Mouse (Mus musculus): ENCODE measurements at regions not wholly inside any gene's neighbourhood (a gene's known extent, or its start where the extent isn't known, plus 50 kb on each side); places are given as distances from the start of the nearest gene placed in this dataset.

DNA sequence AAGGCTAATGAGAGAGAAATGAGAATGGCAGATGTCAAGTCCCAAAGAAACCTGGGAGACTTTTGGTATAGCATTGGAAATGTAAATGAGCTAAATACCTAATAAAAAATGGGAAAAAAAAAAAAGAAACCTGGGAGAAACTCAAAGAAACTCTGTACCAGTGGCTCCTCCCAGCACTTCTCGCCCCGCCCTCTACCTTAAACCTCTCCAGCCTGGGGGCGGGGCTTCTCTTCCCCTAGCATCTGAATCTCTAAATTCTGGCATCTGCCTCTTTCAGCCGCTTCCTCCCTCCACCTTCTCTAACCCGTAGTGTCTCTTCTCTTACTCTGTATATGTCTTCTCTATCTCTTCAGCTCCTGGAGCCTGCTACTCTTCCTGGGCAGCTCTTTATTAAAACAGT is 53.2 kb downstream of the Gpr6 start:
- no peak for DNase-seq

DNA sequence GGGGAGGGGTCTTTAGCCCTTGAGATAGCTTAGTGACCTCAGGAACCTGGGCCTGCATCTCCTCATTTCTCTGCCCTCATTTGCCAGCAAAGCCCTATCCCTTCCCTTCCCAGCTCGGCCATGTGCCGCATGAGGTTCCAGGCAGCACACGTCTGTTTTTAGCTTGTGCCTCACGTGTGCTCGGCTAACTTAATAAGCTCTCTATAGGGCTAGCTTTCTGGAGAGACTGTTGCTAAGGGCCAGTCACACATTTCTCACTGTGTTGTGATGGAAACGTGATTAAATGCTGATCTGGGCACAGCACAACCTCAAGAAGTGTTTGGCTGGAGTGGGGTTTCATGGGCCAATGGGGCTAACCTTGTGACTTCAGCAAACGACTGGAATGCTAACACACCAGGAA is 55.5 kb downstream of the Gpr6 start:
- no peak for DNase-seq

DNA sequence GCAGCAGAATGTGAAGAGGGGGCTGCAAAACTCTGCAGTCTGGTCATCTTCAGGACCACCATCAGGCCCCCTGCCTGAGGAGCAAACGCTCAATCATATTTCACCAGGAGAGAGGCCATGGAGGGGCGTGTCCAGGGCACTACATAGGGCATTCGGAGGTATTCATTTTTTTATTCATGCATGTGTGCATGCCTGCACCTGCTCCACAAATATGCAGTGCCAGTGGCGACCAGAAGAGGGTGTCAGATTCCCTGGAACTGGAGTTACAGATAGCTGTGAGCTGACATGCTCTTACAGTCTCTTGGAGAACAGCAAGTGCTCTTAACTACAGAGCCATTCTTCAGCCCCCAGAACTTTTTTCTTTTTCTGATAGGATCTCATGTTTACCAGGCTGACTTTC is 56.4 kb downstream of the Gpr6 start:
- peak in 1 of 2 experiments; percentile 53 for DNase-seq

DNA sequence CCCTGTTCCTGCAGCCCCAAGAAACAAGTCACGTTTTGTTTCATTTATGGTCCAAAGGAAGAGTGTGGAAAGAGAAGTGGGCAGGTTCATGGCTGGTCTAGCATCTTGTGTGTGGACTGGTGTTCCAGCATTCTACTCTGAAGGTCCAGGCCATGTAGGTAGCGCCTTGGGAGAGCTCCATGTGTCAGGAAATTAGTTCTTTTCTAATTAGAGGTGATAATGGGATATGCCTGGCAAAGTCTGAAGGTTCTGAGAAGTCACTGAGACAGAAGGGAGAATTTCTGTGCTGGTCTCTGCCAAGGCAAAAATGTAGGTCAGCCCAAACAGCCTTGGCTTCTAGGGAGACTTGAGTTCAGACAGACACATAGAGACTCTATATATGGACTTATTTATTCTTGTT is 61.5 kb downstream of the Gpr6 start:
- no peak for DNase-seq

DNA sequence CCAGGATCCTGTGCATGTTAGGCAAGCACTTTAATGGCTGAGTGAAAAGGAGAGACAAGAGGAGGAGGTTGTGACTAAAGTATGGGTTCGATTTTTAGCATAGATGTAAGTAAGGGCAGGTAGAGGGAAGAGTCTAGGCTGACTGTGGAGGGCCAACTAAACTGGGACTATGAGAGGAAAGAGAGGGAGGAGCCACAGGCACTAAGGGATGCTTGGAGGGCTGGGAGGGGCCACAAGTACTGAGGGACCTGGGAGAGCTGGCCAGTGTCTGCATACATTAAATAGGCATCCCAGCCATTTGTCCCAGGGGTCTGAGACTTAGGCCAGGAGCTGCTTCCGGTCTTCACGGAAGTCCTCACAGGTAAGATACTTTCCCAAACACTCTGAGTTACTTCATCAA is 64.2 kb downstream of the Gpr6 start:
- no peak for DNase-seq

DNA sequence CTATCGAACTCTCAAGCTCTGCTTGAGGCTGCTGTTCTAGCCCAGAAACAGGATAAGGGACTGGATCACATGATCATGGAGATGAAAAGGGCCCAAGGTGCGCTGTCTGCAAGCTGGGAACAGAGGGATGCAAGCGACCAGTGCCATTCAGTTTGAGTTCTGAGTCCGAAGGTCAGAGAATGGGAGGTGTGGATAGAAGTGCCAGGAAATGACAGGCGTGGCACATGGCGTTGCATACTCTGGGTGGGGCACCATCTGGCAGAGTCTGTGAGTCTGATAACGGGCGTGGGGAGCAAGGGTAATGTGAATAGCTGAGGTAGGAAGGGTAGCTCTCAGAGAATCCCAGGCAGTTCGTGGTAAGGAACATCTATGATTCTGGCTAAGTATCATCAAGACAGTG is 65.5 kb downstream of the Gpr6 start:
- DNase-seq = no peak

DNA sequence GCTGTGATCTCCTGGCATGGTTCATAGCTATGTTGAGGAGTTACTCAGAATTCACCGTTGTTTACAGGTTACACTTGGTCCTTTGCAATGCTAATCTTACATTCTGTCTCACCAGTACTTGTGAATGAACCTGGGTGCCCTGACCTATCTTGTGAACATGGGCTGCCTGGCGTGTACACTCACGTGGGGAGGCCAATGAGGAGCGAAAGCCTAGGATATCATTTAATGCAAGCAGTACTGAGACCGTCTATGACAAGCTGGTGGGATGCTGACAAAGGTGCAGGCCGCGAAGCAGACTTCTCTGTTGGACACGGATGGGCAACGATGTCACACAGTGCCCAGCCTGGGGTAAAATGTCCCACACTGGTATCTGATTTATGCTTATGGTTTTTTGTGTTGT is 66.3 kb downstream of the Gpr6 start:
- no peak for DNase-seq

DNA sequence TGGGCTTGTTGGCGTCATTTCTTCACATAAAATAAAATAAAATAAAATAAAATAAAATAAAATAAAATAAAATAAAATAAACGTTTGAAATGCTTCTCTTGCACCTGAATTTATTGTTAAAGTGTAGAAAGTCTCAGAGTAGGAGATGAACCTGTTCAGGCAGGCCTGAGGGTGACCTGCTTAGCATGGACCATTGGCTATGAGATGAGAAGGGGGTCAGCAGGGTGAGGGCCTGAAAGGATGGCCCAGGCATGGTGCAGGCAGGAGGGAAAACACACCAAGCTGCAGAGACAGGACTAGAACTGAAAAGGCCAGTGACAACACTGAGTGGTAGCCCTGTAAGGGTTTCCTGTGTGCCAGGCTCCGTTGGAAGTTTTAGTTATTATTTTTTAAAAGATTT is 67.3 kb downstream of the Gpr6 start:
- DNase-seq = no peak

DNA sequence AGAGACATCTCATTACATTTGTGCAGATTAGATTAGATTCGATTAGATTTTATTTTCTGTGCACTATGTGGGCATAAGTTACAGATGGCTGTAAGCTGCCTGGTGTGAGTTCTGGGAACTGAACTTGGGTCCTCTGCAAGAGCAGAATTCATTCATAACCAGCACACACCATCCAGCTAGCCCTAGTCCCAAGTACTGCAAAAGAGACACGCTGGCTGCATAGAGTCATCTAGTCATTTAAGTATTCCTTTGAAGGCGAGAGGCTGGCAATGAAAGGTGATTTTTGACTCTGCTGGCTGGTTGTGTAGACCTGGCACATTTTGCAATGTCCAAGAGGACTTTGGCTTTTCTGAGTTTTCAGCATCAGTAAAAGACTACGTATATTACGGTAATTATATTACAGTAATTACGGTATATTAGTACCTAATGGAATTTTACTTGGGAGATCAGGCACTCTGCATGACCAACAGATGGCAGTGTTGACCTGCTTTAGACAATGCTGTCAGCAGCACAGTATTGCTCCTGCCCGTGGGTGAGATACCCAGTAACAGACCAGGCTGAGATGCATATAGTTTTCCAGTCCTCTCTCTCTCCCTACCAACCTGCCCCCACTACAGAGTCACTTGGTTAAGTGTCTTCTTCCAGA is 67.9 kb downstream of the Gpr6 start:
- peak; percentile 56 to 75 for DNase-seq

DNA sequence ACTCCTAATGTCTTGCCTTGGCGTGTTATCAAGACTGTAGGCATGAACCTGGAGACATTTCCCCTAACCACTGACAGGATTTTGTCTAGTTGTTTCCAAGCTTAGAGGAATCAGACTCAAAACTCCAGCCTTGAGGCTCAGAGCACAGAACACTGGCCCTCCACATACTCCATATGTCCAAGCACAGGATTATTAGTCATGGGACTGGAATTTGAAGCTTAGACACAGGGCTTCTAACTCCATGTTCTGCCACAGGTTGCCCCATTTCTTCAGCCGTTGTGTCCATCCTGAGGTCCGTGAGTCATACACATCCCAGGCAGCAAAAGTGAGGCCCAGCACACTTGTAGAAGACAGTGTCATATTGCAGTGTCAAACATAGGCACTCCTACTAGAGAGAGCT is 68.9 kb downstream of the Gpr6 start:
- no peak for DNase-seq

DNA sequence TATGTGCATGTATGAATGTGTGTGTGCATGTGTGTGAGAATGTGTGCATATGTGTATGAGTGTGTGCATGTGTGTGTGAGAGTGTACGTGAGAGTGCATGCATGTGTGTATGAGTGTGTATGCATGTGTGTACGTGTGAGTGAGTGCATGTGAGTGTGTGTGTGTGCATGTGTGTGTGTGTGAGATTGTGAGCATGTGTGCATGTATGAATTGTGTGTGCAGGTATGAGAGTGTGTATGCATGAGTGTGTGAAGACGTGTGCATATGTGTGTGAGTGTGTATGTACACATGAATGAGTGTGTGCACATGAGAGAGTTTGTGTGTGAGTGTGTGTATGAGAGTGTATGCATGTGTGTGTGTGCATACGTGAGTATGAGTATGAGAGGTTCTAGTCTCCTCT is 71.1 kb downstream of the Gpr6 start:
- DNase-seq = no peak

DNA sequence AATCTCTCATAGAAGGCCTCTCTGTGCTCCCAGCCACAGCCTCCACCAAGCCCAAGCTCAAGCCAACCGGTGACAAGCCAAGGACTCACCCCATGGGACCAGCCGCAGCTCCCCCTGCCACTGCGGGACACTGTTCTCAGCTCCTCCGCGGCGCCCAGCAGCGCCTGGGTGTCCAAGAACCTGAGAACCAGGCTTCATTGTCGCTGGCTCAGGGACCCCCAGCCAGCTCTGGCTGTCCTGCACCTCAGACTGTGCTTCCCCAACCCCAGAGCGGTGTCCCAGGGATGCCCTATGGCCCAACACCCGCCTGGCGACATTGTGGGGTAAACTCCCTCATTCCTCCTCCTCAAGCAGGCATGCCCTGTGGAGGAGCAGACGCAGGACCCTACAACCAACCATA is 72.6 kb downstream of the Gpr6 start:
- DNase-seq = no peak

DNA sequence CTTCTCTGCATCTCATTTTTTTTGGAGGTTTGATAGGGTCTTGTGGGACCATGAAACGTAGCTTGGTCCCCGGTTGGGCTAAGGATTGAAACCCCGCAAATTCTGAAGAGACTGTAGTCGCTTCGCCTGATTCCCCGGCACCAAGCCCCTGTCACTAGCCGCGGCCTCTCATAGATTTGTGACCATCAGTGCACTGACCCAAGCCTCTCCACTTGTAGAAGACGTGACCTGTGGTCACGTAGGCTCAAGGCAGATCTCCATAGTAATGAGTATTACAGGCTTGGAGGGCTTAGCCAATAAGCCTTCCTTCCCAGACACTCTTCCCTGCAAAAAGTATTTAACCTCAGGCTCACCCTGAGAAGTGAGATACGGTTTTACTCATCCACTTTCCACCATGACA is 73.3 kb downstream of the Gpr6 start:
- no peak for DNase-seq

DNA sequence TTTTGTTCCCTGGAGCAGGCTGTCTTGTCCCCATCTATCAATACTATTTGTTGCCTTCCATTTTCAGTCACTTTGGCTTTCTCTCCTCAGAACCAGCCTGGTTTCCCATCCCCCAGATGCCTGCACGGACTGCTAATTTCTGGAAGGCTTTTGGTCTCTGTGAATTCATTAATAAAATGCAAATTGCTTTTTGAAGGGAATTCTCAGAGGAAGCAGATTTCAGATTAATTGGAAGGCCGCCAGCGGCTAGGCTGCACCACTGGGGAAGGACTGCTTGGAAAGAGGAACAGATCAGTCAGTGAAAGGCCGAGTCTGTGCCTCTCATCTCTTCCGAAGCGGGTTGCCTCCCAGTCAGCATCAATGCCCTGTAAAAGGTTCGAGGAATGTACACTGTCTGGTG is 73.8 kb downstream of the Gpr6 start:
- no peak for DNase-seq

DNA sequence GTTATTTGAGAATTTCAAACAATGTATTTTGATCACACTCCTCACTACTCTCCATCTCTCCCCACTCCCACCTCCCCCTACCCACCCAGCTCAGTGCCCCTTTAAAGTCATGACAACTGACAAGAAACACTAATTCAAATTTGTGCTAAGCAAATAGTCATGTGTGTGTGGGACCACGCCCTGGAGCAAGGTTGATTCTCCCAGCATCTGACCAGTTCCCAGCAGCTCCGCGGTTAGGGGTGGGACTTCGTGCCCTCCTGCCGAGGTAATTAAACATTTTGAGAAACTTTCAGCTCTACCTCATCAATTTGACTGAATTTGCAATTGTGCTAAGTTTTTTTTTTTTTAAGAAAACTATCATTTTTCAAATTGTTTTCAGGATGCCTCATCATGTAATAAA is 74.5 kb downstream of the Gpr6 start:
- no peak for DNase-seq

Data from lung, postnatal 4 days (tissue).